Mouse (Mus musculus) heart, postnatal 0 days (tissue): Measurements from ENCODE around the gene Gm49383.

Source experiments
- CTCF ChIP-seq: IDR thresholded peaks from 2 replicates; pipeline ENCODE4 v1.5.1; 2016; ENCODE audit warnings: antibody characterized with exemption, control low read depth, low read depth
- EP300 ChIP-seq: IDR thresholded peaks from 2 replicates; pipeline ENCODE4 v1.6.1; 2016; ENCODE audit warnings: antibody characterized with exemption, low read depth

GRCm38 (mm10) chr12:69168461-69169106, 28.3 kb downstream of the Gm49383 start, which contains the start of gene Lrr1:
- no peak for TF ChIP-seq CTCF
- TF ChIP-seq EP300, result peak; percentile 98
